Mouse (Mus musculus) midbrain, embryonic 14.5 days (tissue): ENCODE data around the gene Olfr495. TPM values are rescaled to one million over a fixed set of nuclear protein-coding genes. Genes with fewer than 3 reads are reported as not detected.

ENCODE experiments used
- ATAC-seq: fragments of 200-750 bp; cut with Nextera tagmentation; 2 replicates; pipeline ENCODE4 v1.8.0; 2017; ENCODE audit warnings: moderate number of reproducible peaks, moderate library complexity; ENCODE audit not compliant: low FRiP score, low TSS enrichment
- DNase-seq: peaks from one replicate; pipeline ENCODE4 v3.0.0-alpha.2; 2015
- H3K27ac ChIP-seq: fragments of 300-500 bp; sonication (generic); replicated peaks from 2 replicates; pipeline ENCODE4 v1.5.1; 2014; ENCODE audit warnings: mild to moderate bottlenecking, low read depth, low read length, moderate library complexity
- H3K27me3 ChIP-seq: fragments of 300-500 bp; sonication (generic); 2 replicates; pipeline ENCODE4 v1.6.1; 2014; ENCODE audit warnings: low read length, control low read depth, mixed read lengths; ENCODE audit not compliant: control insufficient read depth, insufficient read depth
- H3K36me3 ChIP-seq: fragments of 300-500 bp; sonication (generic); 2 replicates; pipeline ENCODE4 v1.6.1; 2014; ENCODE audit warnings: low read length, control low read depth; ENCODE audit not compliant: control insufficient read depth, insufficient read depth
- H3K4me1 ChIP-seq: fragments of 300-500 bp; sonication (generic); 2 replicates; pipeline ENCODE4 v1.6.1; 2014; ENCODE audit warnings: mild to moderate bottlenecking, antibody characterized with exemption, low read length, control low read depth; ENCODE audit not compliant: control insufficient read depth, insufficient read depth
- H3K4me2 ChIP-seq: fragments of 300-500 bp; sonication (generic); 2 replicates; pipeline ENCODE4 v1.6.1; 2014; ENCODE audit warnings: mild to moderate bottlenecking, low read length, moderate library complexity
- H3K4me3 ChIP-seq: fragments of 300-500 bp; sonication (generic); replicated peaks from 2 replicates; pipeline ENCODE4 v1.5.1; 2014; ENCODE audit warnings: low read depth, low read length
- H3K9ac ChIP-seq: fragments of 300-500 bp; sonication (generic); replicated peaks from 2 replicates; pipeline ENCODE4 v1.6.1; 2014; ENCODE audit warnings: mild to moderate bottlenecking, low read length, moderate library complexity
- H3K9me3 ChIP-seq: fragments of 300-500 bp; sonication (generic); 2 replicates; pipeline ENCODE4 v1.6.1; 2016; ENCODE audit warnings: low read length, control low read depth, mixed read lengths; ENCODE audit not compliant: control insufficient read depth
- WGBS: fragments of 180-500 bp; shearing (Covaris S2); extraction: QIAGEN DNeasy Blood & Tissue Kit; methylation state at CpG from one replicate; pipeline ENCODE4 v1.1.7; 2014; 5-methylcytosine and 5-hydroxymethylcytosine counted together
- polyA plus RNA-seq: library from polyadenylated mRNA; unstranded; fragments of >200 nt; fragmentation: Nextera tagmentation; extraction: Ambion mirVana; gene quantifications from 2 replicates; pipeline ENCODE4 v1.2.1, GENCODE M21; 2014

Olfr495 gene
- not detected in 2 replicates for polyA plus RNA-seq

DNA sequence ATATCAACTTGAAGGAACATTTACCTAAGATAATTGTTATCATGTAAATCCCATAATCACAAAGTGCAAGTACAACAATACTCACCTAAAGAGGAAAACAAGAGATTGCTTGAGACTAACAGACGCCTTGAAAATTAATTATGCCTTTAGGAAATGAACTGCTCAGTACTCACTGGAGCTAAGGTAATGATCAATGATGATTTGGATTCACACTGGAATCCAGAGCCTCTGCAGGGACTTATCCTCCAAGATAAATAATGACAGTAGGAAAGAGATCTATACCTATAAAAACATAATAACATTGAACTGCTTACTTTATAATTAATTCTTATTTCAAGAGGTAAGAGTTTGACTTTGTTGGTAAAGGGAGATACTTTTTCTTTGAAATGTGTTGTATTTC, at the start of gene Olfr495:
Gene Olfr495 (plus strand): TSS at position 301 of the 400 bp plus-strand sequence.
- Histone ChIP-seq H3K9ac (no peak within 1 kb of the TSS), H3K4me1 (no peaks in the 10 kb centered on the region), H3K4me3 (no peak within 1 kb of the TSS), H3K27me3 (no peaks in the 10 kb centered on the region), H3K36me3 (no peaks in the 10 kb centered on the region), H3K27ac (no peak within 1 kb of the TSS), H3K4me2 (no peak within 1 kb of the TSS), H3K9me3 (no peaks in the 10 kb centered on the region)
- ATAC-seq, result no peak
- DNase-seq, result no peak
- WGBS, result 67% methylated on average over 1 of the region's 1 CpGs

DNA sequence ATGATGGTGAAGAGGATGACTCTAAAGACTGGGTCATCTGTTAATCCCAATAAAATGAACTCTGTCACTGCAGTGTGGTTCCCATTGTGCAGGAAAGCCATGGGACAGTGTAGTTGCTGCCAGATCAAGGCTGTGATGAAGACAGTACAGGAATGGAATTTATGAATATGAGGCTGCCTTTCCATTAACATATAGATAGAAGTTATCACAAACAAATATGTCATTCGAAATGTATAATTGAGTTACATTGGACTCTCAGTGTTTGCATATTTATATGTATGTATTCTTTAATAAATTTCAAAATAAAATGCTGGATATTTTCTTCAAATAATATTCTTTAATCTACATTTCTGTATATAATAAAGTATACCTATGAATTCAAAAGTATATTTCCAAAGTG, 46.1 kb upstream of the Olfr495 start, which contains the start of gene Olfr493:
Gene Olfr493 (minus strand): TSS at position 101 of the 400 bp plus-strand sequence.
- DNase-seq (no peak), ATAC-seq (no peak)
- Histone ChIP-seq H3K27ac (no peak within 1 kb of the TSS), H3K4me1 (no peaks in the 10 kb centered on the region), H3K4me3 (no peak within 1 kb of the TSS), H3K36me3 (no peaks in the 10 kb centered on the region), H3K27me3 (no peaks in the 10 kb centered on the region), H3K9me3 (no peaks in the 10 kb centered on the region), H3K9ac (no peak within 1 kb of the TSS), H3K4me2 (no peak within 1 kb of the TSS)
- WGBS, result 62% methylated on average over 1 of the region's 1 CpGs

DNA sequence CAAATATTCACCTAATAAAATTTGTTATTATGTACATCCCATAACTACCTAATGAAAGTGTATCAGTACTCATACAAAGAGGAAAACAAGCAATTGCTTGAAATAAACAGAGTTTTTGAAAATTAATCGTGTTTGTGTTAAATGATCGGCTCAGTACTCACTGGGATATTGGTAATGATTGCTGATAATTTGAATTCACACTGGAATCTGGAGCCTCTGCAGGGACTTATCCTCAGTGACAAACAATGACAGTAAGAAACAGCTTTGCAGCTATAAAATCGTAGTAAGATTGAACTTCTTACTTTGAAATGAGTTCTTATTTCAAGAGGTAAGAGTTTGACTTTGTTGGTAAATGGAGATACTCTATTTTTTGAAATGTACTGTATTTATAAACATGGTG, 27.9 kb upstream of the Olfr495 start, which contains the start of gene Olfr494:
Gene Olfr494 (plus strand): TSS at position 301 of the 400 bp plus-strand sequence.
- no peak within 1 kb of the TSS for H3K9ac ChIP-seq
- H3K9me3 ChIP-seq, result no peaks in the 10 kb centered on the region
- H3K4me3 ChIP-seq, result no peak within 1 kb of the TSS
- H3K4me1 ChIP-seq, result no peaks in the 10 kb centered on the region
- H3K27ac ChIP-seq, result no peak within 1 kb of the TSS
- H3K27me3 ChIP-seq, result no peaks in the 10 kb centered on the region
- 83% methylated on average over 3 of the region's 3 CpGs for WGBS
- H3K36me3 ChIP-seq, result no peaks in the 10 kb centered on the region
- no peak within 1 kb of the TSS for H3K4me2 ChIP-seq
- ATAC-seq, result no peak
- no peak for DNase-seq

DNA sequence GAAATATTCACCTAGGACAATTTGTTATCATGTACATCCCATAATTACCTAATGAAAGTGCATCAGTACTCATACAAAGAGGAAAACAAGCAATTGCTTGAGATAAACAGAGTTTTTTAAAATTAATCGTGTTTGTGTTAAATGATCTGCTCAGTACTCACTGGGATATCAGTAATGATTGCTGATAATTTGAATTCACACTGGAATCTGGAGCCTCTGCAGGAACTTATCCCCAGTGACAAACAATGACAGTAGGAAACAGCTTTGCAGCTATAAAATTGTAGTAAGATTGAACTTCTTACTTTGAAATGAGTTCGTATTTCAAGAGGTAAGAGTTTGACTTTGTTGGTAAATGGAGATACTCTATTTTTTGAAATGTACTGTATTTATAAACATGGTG, 27.2 kb downstream of the Olfr495 start, which contains the start of gene Olfr497:
Gene Olfr497 (plus strand): TSS at position 301 of the 400 bp plus-strand sequence.
- Histone ChIP-seq H3K27me3 (no peaks in the 10 kb centered on the region), H3K4me2 (no peak within 1 kb of the TSS), H3K4me1 (no peaks in the 10 kb centered on the region), H3K9ac (no peak within 1 kb of the TSS), H3K4me3 (no peak within 1 kb of the TSS), H3K36me3 (no peaks in the 10 kb centered on the region), H3K9me3 (no peaks in the 10 kb centered on the region), H3K27ac (no peak within 1 kb of the TSS)
- WGBS, result 82% methylated on average over 2 of the region's 2 CpGs
- DNase-seq (no peak), ATAC-seq (no peak)

Other genes with a start within 250 kb of the Olfr495 start
- not detected in 2 replicates for gene Olfr485, start 233.3 kb upstream of the Olfr495 start, polyA plus RNA-seq
- gene Olfr486, start 220.4 kb upstream of the Olfr495 start, polyA plus RNA-seq, result not detected in 2 replicates
- not detected in 2 replicates for gene Olfr487, start 178.5 kb upstream of the Olfr495 start, polyA plus RNA-seq
- not detected in 2 replicates for gene Olfr488, start 134.8 kb upstream of the Olfr495 start, polyA plus RNA-seq
- gene Olfr490, start 104.2 kb upstream of the Olfr495 start, polyA plus RNA-seq, result not detected in 2 replicates
- gene Olfr491, start 79.7 kb upstream of the Olfr495 start, polyA plus RNA-seq, result not detected in 2 replicates
- gene Olfr492, start 69.5 kb upstream of the Olfr495 start, polyA plus RNA-seq, result not detected in 2 replicates
- not detected in 2 replicates for gene Olfr493, start 46.2 kb upstream of the Olfr495 start, polyA plus RNA-seq
- gene Olfr494, start 27.8 kb upstream of the Olfr495 start, polyA plus RNA-seq, result not detected in 2 replicates
- gene Olfr497, start 27.3 kb downstream of the Olfr495 start, polyA plus RNA-seq, result not detected in 2 replicates
- not detected in 2 replicates for gene Olfr498, start 72.2 kb downstream of the Olfr495 start, polyA plus RNA-seq
- not detected in 2 replicates for gene Olfr502, start 131.9 kb downstream of the Olfr495 start, polyA plus RNA-seq
- gene Olfr503, start 151.4 kb downstream of the Olfr495 start, polyA plus RNA-seq, result not detected in 2 replicates
- not detected in 2 replicates for gene Olfr504, start 172.6 kb downstream of the Olfr495 start, polyA plus RNA-seq
- gene Olfr506, start 217.6 kb downstream of the Olfr495 start, polyA plus RNA-seq, result not detected in 2 replicates
- not detected in 2 replicates for gene Olfr507, start 228.6 kb downstream of the Olfr495 start, polyA plus RNA-seq
- gene Olfr508, start 236.8 kb downstream of the Olfr495 start, polyA plus RNA-seq, result not detected in 2 replicates